Mouse (Mus musculus): ENCODE measurements around the gene Nxf1. TPM values are rescaled to one million over a fixed set of nuclear protein-coding genes. Genes with fewer than 3 reads are reported as not detected.

Nxf1 gene
- polyA plus RNA-seq, 1 experiment from 2014 or later: 152 TPM

DNA sequence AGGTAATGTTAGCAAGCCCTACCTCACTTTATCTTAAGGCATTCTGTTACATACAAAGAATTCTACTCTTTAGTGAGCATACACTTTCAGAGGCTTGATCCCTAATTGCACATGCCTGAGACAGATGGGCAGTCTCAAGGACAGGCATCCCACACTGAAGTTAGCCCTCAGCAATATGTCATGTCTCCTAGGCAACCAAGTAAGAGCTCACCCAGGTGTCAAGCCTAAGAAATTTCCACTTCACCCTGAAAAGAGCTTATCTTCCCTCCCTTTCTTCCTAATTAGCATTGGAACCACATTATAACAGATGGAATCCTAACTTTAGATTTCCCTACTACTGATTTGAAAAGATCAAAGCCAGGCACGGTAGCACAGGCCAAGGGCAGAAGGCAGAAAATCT lies 32.3 kb downstream of the Nxf1 start:
- Histone ChIP-seq H3K4me2 (ENCODE audit: low read depth, low read length) (no peak overlapping the region), H3K4me3 (ENCODE audit: low read depth, low read length) (no peak overlapping the region), H3K9me3 (ENCODE audit: control insufficient read depth, low read length) (0 out of 2 replicates have a peak, but pooled peaks cover 2% of the 10 kb centered on the region), H3K27me3 (replicated peaks; ENCODE audit: control insufficient read depth, insufficient read depth, low read length) (no peaks in the 10 kb centered on the region), H3K9ac (ENCODE audit: low read depth, low read length) (no peak overlapping the region), H3K27ac (replicated peaks; ENCODE audit: low read depth, low read length) (no peak overlapping the region), H3K4me1 (ENCODE audit: control insufficient read depth, insufficient read depth, low read length) (peaks cover 3% of the 10 kb centered on the region; the same call in 1 of the 2 replicates), H3K36me3 (ENCODE audit: control insufficient read depth, insufficient read depth, low read length) (peaks cover 20% of the 10 kb centered on the region)
- ATAC-seq (ENCODE audit: low read depth) (no peak), DNase-seq (ENCODE audit: low spot score) (no peak)
- WGBS: 42% methylated on average over 1 of the region's 1 CpGs

DNA sequence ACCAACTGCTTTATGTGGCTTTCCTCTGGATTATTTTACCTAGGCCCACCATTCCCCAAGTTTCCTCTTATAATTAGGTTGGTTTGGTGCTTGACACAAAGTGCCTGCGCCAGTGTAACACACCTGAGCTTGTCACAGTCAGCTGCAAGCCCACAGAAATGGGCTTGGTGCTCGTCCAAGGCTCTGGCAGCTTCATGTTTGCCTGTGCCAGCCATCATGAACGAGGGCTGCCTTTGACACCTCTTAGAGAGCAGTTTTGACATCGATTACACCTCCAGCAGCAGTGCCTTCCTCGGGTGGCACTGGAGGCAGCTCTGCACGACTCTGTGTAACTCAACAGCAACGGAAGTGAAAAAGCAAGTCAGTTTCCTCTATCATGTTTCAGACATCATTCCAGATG lies 33.3 kb downstream of the Nxf1 start:
- no peak overlapping the region for H3K9ac ChIP-seq (ENCODE audit: low read depth, low read length)

DNA sequence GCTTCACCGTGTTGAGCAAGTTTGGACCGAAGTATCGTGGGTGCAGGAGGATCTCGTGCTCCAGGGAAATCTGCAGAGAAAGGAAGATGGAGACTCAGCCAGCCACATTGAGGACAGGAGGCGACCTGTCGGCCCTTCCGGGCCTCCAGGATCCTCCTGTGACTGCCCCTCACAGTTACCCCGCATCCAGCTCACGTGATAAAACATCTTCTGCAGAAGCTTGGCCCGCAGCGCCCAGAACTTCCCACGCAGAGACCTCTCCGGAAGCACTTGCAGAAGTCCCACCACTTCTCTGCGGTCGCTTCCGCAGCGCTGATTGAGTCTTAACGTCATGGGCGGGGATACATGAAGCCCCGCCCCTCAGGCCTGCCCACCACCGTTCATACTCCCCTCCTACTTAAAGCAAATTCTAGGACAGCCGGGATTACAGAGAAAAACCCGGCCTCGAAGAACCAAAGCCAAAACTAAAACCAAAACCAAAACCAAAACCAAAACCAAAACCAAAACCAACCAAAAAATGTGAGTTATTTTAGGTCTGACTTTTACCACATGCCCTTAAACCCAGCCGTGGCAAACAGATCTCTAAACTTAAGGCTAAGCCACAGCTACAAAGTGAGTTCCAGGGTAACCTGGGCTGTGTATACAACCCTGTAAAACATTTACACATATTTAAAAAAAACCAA lies 41.5 kb downstream of the Nxf1 start, which contains the start of gene Polr2g:
Gene Polr2g, minus strand, starts transcription at position 314 of the 683 bp plus-strand sequence.
- Histone ChIP-seq H3K27ac (replicated peaks; ENCODE audit: low read depth, low read length) (peak within 1 kb of the TSS; percentile 36; the same call in 1 of the 2 replicates), H3K36me3 (ENCODE audit: control insufficient read depth, insufficient read depth, low read length) (peaks cover 36% of the 10 kb centered on the region), H3K4me2 (ENCODE audit: low read depth, low read length) (peak within 1 kb of the TSS; percentile 88), H3K4me1 (ENCODE audit: control insufficient read depth, insufficient read depth, low read length) (peaks cover 10% of the 10 kb centered on the region; the same call in 1 of the 2 replicates), H3K27me3 (replicated peaks; ENCODE audit: control insufficient read depth, insufficient read depth, low read length) (no peaks in the 10 kb centered on the region), H3K9ac (ENCODE audit: low read depth, low read length) (peak within 1 kb of the TSS; percentile 70), H3K9me3 (ENCODE audit: control insufficient read depth, low read length) (no peaks in the 10 kb centered on the region), H3K4me3 (ENCODE audit: low read depth, low read length) (peak within 1 kb of the TSS; percentile 67)
- WGBS: under 1% methylated on average over 22 of the region's 25 CpGs
- ATAC-seq (ENCODE audit: low read depth): peak; percentile 77
- DNase-seq (ENCODE audit: low spot score): peak; percentile 97

More for the DNA sequence above, 33.3 kb downstream of the Nxf1 start:
- no peak for DNase-seq (ENCODE audit: low spot score)
- Histone ChIP-seq H3K9me3 (ENCODE audit: control insufficient read depth, low read length) (0 out of 2 replicates have a peak, but pooled peaks cover 2% of the 10 kb centered on the region), H3K27me3 (replicated peaks; ENCODE audit: control insufficient read depth, insufficient read depth, low read length) (no peaks in the 10 kb centered on the region), H3K4me3 (ENCODE audit: low read depth, low read length) (no peak overlapping the region), H3K36me3 (ENCODE audit: control insufficient read depth, insufficient read depth, low read length) (peaks cover 30% of the 10 kb centered on the region), H3K27ac (replicated peaks; ENCODE audit: low read depth, low read length) (no peak overlapping the region), H3K4me1 (ENCODE audit: control insufficient read depth, insufficient read depth, low read length) (peaks cover 3% of the 10 kb centered on the region; the same call in 1 of the 2 replicates), H3K4me2 (ENCODE audit: low read depth, low read length) (no peak overlapping the region)
- 83% methylated on average over 7 of the region's 7 CpGs for WGBS
- no peak for ATAC-seq (ENCODE audit: low read depth)

- Histone ChIP-seq H3K4me1 (ENCODE audit: control insufficient read depth, insufficient read depth, low read length) (peaks cover 10% of the 10 kb centered on the region; the same call in 1 of the 2 replicates), H3K27ac (replicated peaks; ENCODE audit: low read depth, low read length) (no peak overlapping the region), H3K4me2 (ENCODE audit: low read depth, low read length) (peak overlapping the region; percentile 18), H3K27me3 (replicated peaks; ENCODE audit: control insufficient read depth, insufficient read depth, low read length) (no peaks in the 10 kb centered on the region), H3K36me3 (ENCODE audit: control insufficient read depth, insufficient read depth, low read length) (peaks cover 31% of the 10 kb centered on the region), H3K4me3 (ENCODE audit: low read depth, low read length) (peak overlapping the region; percentile 67; the same call in 1 of the 2 replicates), H3K9me3 (ENCODE audit: control insufficient read depth, low read length) (no peaks in the 10 kb centered on the region), H3K9ac (ENCODE audit: low read depth, low read length) (no peak overlapping the region)
- DNase-seq (ENCODE audit: low spot score) (no peak), ATAC-seq (ENCODE audit: low read depth) (no peak)
These were observed 42.1 kb downstream of the Nxf1 start for GRCm38 (mm10) chr19:8798947-8799315.

DNA sequence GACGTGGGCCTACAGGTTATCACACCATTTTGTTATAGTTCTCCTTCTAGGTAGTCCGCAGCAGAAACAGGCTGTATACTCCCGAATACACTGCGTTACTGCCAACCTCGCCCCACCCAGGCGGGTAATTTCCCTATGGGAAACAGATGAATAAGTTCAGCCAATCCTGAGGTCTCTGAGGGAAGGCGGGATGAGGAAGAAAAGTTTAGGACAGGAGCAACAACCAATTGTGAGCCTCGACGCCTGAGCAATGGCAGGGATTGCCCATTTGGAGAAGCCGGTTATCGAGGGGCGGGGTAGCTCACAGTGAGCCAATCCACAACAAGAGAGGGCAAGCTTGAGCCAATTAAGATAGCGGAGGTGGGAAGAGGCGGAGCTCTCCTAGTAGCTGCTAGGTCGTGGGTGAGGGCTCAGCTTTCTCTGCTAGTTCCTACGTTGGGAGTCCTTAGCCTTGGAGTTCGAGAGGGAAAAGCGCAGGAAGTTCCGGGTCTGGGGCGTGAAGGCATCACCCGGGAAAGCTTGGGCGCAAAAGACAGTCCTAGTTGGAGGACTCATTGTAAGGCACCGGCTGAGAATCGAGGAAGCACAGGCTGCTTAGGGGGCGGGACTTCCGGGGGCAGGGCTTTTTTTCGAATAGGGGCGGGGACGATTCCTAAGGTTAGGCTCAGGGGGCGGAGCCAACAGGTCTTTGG lies 45.4 kb downstream of the Nxf1 start, which contains the start of gene Zbtb3:
Gene Zbtb3, plus strand, starts transcription at position 426 of the 692 bp plus-strand sequence.
- peak; percentile 100 for DNase-seq (ENCODE audit: low spot score)
- no peaks in the 10 kb centered on the region for H3K27me3 ChIP-seq (replicated peaks; ENCODE audit: control insufficient read depth, insufficient read depth, low read length)
- peaks cover 10% of the 10 kb centered on the region; the same call in 1 of the 2 replicates for H3K4me1 ChIP-seq (ENCODE audit: control insufficient read depth, insufficient read depth, low read length)
- no peaks in the 10 kb centered on the region for H3K9me3 ChIP-seq (ENCODE audit: control insufficient read depth, low read length)
- H3K9ac ChIP-seq (ENCODE audit: low read depth, low read length): peak within 1 kb of the TSS; percentile 55
- H3K27ac ChIP-seq (replicated peaks; ENCODE audit: low read depth, low read length): peak within 1 kb of the TSS; percentile 81
- H3K36me3 ChIP-seq (ENCODE audit: control insufficient read depth, insufficient read depth, low read length): peaks cover 31% of the 10 kb centered on the region
- under 1% methylated on average over 30 of the region's 30 CpGs for WGBS
- peak within 1 kb of the TSS; percentile 59 for H3K4me2 ChIP-seq (ENCODE audit: low read depth, low read length)
- ATAC-seq (ENCODE audit: low read depth): peak; percentile 98
- peak within 1 kb of the TSS; percentile 52 for H3K4me3 ChIP-seq (ENCODE audit: low read depth, low read length)

GRCm38 (mm10) chr19:8803204-8803780 lies 46.4 kb downstream of the Nxf1 start:
- Histone ChIP-seq H3K36me3 (ENCODE audit: control insufficient read depth, insufficient read depth, low read length) (peaks cover 39% of the 10 kb centered on the region), H3K27ac (replicated peaks; ENCODE audit: low read depth, low read length) (peak overlapping the region; percentile 81; the same call in 1 of the 2 replicates), H3K9me3 (ENCODE audit: control insufficient read depth, low read length) (no peaks in the 10 kb centered on the region), H3K4me1 (ENCODE audit: control insufficient read depth, insufficient read depth, low read length) (0 out of 2 replicates have a peak, but pooled peaks cover 6% of the 10 kb centered on the region), H3K4me3 (ENCODE audit: low read depth, low read length) (peak overlapping the region; percentile 52; the same call in 1 of the 2 replicates), H3K27me3 (replicated peaks; ENCODE audit: control insufficient read depth, insufficient read depth, low read length) (no peaks in the 10 kb centered on the region), H3K4me2 (ENCODE audit: low read depth, low read length) (peak overlapping the region; percentile 59), H3K9ac (ENCODE audit: low read depth, low read length) (0 out of 2 replicates have a peak overlapping the region, but pooled peaks have one; percentile 31)
- WGBS: 93% methylated on average over 9 of the region's 9 CpGs
- DNase-seq (ENCODE audit: low spot score) (no peak), ATAC-seq (ENCODE audit: low read depth) (no peak)

GRCm38 (mm10) chr19:8803879-8804660 lies 47.2 kb downstream of the Nxf1 start:
- H3K4me2 ChIP-seq (ENCODE audit: low read depth, low read length): no peak overlapping the region
- ATAC-seq (ENCODE audit: low read depth): no peak
- H3K27me3 ChIP-seq (replicated peaks; ENCODE audit: control insufficient read depth, insufficient read depth, low read length): no peaks in the 10 kb centered on the region
- H3K9ac ChIP-seq (ENCODE audit: low read depth, low read length): no peak overlapping the region
- 92% methylated on average over 11 of the region's 11 CpGs for WGBS
- DNase-seq (ENCODE audit: low spot score): no peak
- no peak overlapping the region for H3K27ac ChIP-seq (replicated peaks; ENCODE audit: low read depth, low read length)
- H3K4me1 ChIP-seq (ENCODE audit: control insufficient read depth, insufficient read depth, low read length): 0 out of 2 replicates have a peak, but pooled peaks cover 6% of the 10 kb centered on the region
- no peaks in the 10 kb centered on the region for H3K9me3 ChIP-seq (ENCODE audit: control insufficient read depth, low read length)
- H3K36me3 ChIP-seq (ENCODE audit: control insufficient read depth, insufficient read depth, low read length): peaks cover 47% of the 10 kb centered on the region
- H3K4me3 ChIP-seq (ENCODE audit: low read depth, low read length): no peak overlapping the region

DNA sequence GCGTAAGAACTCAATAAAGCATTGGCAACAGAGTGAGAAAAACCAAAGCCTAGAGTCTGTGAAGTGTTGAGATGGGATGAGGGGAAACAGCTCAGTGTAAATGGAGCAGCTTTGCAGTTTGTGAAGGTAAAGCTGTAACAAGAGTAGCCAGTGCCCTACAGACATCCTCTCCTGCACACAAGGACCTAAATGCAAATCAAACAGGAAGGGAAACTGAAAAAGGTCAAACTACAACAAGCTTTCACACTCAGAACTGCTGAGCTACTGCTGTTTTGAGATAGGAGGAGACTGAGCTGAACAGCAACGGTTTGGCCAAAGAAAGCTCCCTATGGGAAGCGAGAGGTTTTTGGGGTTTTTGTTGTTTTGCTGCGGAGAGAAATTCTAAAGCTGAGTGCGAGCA lies 49.9 kb downstream of the Nxf1 start:
- H3K36me3 ChIP-seq (ENCODE audit: control insufficient read depth, insufficient read depth, low read length): peaks cover 73% of the 10 kb centered on the region

More for the DNA sequence above, 49.9 kb downstream of the Nxf1 start:
- no peak overlapping the region for H3K4me3 ChIP-seq (ENCODE audit: low read depth, low read length)
- no peak for ATAC-seq (ENCODE audit: low read depth)
- H3K27me3 ChIP-seq (replicated peaks; ENCODE audit: control insufficient read depth, insufficient read depth, low read length): no peaks in the 10 kb centered on the region
- 0 out of 2 replicates have a peak, but pooled peaks cover 3% of the 10 kb centered on the region for H3K4me1 ChIP-seq (ENCODE audit: control insufficient read depth, insufficient read depth, low read length)
- no peak overlapping the region for H3K9ac ChIP-seq (ENCODE audit: low read depth, low read length)
- 97% methylated on average over 5 of the region's 5 CpGs for WGBS
- H3K27ac ChIP-seq (replicated peaks; ENCODE audit: low read depth, low read length): no peak overlapping the region
- no peak for DNase-seq (ENCODE audit: low spot score)
- H3K9me3 ChIP-seq (ENCODE audit: control insufficient read depth, low read length): no peaks in the 10 kb centered on the region
- H3K4me2 ChIP-seq (ENCODE audit: low read depth, low read length): no peak overlapping the region

Data from embryonic facial prominence, embryonic 14.5 days (tissue).